Mouse (Mus musculus) lung, postnatal 36 days (tissue): ENCODE data around the gene Tmem121.
"Not testable (repeated sequence)": the region's sequence is repeated elsewhere in the genome, so short reads cannot be mapped to it uniquely, and the experiment has no call there.

Experiments
- DNase-seq: peaks from one replicate; pipeline ENCODE4 v3.0.0; 2022; ENCODE audit warnings: mixed read lengths

The Tmem121 gene

DNA sequence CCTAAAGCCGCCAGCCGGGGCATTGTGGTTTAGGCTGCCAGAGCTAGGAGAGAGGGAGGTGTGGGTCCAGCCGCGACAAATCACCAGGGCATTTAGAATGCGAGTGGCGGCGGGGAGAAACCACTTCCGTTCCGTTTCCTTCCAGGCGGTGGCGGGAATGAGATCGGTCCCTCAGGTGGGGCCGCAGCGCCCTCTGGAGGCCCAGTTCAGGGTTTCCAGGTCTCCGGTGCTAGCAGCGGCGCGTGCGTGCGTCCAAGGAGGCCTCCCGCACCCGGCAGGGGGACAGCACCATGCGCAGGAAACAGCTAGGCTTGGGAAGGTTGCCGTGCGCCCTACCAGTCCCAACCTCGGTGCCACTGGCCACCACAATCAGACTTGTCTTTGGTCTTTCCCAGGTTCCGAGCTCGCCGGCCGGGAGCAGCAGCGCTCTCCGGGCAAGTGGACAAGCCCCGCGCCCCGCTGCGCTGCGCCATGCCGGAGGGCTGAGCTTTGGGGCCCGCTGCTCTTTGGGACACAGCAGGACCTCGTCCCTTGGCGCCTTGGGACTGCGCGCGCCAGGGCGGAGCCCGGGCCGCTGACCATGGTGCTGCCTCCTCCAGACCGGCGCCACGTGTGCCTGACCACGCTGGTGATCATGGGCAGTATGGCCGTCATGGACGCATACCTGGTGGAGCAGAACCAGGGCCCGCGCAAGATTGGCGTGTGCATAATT lies 2.0 kb downstream of the Tmem121 start:
- peak; percentile 82 for DNase-seq

DNA sequence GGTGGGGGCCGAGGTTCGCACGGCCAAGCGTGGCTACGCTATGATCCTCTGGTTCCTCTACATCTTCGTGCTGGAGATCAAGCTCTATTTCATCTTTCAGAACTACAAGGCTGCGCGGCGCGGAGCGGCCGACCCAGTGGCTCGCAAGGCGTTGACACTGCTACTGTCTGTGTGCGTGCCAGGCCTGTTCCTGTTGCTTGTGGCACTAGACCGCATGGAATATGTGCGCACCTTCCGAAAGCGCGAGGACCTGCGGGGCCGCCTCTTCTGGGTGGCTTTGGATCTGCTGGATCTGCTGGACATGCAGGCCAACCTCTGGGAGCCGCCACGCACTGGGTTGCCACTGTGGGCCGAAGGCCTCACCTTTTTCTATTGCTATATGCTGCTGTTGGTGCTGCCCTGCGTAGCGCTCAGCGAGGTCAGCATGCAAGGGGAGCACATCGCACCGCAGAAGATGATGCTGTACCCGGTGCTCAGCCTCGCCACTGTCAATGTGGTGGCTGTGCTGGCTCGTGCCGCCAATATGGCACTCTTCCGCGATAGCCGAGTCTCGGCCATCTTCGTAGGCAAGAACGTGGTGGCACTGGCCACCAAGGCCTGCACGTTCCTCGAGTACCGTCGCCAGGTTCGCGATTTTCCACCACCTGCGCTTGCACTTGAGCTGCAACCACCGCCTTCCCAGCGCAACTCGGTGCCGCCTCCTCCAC lies 2.8 kb downstream of the Tmem121 start:
- DNase-seq, result no peak

DNA sequence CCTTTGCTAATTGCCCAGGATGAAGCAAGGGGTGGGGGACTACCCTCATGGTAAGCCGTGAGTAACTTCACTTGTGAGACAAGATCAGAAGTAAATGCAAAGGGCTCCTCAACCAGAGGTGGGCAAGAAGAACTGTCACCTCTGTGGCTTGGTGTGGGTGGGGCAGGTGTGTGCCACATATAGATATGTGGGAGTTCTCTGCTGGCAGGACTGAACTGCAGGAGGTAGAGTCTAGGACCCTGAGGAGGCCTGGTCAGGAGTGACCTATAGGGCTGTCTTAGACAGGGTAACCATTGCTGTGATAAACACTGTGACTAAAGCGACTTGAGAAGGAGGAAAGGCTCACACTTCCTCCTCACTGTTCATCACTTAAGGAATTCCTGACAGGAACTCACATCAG lies 7.7 kb downstream of the Tmem121 start:
- DNase-seq, result no peak

DNA sequence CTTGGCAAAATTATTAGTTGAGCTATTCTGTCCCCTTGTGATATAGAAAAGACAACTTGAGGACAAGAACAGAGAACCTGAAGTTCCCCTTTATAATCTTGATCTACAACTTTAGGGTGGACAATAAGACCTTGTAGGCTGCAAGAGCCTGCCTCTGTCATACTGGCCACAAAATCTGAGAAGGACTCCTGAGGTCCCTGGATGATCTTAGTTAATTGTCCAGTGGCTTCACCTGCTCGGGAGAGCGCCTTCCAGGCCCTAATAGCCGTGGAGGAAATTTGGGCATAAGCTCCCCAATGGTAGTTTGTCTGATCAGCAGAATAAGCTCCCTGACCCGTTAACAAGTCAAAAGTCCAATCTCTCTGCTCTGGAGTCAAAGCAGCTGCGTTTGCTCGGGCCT lies 13.4 kb downstream of the Tmem121 start:
- not testable (repeated sequence) for DNase-seq

DNA sequence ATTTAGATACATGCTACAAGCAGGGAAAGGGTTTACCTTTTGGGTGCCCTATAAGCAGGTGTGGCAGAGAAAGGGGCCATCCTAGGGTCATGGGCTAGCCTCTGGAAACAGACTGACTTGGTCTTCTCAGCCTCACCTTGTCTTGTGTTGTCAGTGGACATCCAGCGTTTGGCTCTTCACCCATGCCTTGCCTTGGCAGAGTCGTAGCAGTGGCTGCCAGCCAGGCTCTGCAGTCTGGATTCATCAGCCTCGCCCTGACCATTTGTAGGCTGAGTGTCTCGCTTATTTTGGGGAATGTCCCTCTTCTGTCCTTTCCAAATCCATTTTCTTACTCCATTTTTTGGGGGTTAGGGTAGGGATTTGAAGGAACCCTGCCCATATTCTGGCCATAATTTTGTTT lies 15.6 kb downstream of the Tmem121 start:
- DNase-seq, result no peak

DNA sequence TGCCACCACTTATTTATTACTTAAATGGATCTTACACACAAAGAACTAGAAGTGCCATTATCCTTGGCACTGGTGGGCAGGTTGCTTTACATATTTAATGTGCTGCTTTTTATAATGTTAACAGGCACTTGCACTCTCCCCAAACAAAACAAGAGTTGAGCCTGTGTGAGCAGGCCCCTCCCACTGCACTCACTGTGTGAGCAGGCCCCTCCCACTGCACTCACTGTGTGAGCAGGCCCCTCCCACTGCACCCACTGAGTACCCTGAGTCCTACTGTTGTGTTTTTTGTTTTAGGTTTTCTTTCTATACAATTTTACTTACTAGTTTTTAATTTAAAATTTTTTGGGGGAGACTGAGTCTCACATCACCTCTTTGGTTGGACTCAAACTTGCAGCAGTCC lies 16.3 kb downstream of the Tmem121 start:
- DNase-seq, result no peak

DNA sequence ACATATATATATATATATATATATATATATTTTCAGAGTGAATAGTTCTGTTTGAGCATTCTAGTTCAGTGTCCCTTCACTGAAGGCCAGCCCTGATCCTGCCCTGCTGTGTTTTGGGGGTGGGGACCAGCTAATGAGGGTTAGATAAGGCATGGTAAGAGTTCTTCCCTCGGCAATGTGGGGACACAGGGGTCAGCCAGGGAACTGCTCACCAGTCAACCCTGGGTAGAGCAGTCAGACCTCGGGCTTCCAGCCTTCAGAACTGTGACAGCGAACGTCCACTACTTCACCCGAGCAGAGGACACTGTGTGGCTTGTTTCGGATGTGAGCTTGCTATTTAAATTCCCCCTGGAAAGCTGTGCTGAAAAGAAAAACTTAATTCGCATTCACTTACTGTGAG lies 17.8 kb downstream of the Tmem121 start:
- DNase-seq, result no peak

DNA sequence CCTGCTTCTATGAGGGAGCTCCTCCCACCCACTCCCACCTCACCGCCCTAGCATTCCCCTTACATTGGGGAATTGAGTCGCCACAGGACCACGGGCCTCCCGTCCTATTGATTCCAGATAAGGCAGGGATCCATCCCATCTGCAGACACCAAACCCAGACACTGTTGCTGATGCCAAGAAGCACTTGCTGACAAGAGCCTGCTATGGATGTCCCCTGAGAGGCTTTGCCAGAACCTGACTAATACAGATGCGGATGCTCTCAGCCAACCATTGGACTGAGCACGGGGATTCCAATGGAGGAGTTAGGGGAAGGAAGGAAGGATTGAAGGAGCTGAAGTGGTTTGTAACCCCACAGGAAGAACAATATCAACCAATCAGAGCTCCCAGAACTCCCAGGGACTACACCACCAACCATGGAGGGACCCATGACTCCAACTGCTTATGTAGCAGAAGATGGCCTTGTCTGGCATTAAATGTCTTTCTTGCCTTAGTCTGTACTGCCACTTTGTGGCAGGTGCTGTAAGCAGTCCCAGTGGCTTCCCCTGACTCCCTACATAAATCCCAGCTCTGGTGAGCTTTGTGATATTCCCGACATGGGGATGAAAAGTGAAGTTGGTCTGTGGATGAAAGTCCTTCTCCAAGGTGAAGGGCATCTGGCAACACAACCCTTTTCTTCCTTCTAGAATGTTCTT lies 19.7 kb downstream of the Tmem121 start:
- no peak for DNase-seq

DNA sequence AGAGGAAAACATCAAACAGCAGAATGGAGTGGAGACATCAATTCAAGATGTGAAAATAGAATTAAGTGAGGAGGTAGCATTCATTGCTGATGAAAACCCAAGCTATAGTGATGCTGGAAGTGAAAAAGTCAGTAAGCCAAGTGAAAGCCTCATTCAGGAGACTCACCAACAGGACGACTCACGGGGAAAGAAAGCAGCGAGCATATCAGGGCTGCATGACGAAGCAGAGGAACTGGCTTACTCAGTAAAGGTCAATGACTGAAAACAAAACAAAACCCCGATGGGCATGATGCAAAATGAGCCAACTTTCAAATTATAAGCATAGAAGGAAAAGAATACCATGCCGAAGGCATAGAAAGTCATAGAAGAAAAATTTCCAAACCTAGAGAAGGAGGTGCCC lies 22.0 kb downstream of the Tmem121 start:
- DNase-seq, result no peak

DNA sequence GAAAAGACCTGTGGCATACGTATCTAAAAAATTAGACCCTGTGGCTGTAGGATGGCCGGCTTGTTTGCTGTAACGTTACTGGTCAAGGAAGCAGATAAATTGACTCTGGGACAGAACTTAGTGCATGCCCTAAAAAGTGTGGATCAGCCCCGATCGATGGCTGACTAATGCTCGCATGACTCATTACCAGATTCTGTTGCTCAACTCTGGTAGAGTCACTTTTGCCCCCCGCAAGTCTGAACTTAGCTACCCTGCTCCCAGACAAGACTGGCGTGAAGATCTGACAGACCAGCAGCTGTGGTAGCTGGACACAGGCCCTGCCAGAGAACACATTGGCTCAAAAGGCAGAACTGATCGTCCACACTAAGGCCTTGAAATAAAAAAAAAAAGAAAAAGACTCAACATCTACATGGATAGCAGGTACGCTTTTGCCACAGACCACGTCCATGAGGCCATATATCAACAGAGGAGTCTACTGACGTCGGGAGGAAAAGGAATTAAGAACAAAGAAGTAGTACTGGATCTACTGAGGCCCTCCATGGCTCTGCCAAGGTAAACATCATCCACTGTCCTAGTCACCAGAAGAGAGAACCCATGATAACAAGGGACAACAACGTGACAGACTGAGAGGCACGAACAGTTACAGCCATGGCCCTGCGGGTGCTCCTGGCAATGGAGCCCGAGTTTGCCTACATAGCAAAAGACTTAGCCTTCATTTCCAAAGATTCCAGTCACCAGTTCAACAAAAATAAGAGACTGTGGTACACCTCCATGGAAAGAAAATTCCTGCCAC lies 25.1 kb downstream of the Tmem121 start:
- no peak for DNase-seq

DNA sequence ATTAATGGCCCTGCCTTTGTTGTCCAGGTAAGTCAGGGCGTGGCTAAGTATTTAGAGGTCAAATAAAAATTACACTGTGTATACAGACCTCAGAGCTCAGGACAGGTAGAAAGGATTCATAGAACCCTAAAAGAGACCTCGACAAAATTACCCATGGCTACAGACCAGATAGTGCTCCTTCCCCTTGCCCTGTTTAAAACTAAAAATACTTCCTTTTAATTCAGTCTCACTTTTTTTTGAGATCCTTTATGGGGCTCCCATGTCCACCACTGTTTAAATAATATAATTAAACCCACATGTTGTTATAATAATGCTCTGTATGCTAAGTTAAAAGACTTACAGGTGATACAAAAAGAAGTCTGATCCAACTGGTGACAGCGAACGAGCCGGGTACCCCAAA lies 26.0 kb downstream of the Tmem121 start:
- DNase-seq, result no peak

DNA sequence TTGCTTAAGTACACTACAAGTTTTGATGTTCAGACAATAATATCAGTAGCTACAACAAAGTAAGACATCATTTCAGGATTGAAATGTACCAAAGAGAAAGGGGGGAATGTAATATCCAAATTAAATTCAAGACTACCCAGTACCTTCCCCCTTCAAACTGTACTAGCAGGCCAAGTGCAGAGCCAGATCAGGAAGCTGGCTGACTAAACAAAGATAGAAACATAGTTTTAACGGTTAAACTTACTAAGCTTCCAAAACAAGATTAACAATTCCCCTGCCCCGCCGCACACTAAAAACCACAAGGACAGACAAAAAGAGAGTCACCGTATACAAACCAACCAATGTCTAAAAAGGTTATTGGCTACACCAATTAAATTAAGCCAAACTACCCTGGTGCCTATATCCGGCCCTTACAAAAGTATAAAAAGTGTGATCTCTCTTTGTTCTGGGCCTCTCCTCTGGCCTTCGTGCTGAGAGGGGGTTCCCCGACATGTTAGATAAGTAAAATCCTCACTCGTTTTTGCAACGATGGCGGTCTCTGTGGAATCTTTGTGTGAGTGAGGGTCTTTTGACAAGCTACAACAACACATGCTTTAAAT lies 26.7 kb downstream of the Tmem121 start:
- no peak for DNase-seq

DNA sequence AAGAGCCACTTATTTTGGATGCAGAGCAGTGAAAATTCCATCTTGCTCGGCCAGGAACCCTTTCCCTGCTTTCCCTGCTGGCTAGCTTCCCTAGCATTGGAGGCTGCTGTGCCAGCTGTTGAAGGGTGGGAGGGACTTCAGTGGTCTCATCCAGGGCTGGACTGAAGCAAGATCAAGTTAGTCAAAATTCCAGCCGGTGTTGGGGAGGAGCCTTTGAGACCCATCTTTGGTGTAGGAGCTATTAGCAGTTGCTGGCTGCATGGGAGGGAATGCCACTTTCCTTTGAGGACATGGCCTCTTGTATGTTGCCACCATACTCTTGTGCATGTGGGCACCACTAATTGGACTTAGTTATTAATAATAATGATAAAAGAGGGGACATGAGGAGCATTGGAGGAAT lies 27.5 kb downstream of the Tmem121 start:
- DNase-seq, result no peak

DNA sequence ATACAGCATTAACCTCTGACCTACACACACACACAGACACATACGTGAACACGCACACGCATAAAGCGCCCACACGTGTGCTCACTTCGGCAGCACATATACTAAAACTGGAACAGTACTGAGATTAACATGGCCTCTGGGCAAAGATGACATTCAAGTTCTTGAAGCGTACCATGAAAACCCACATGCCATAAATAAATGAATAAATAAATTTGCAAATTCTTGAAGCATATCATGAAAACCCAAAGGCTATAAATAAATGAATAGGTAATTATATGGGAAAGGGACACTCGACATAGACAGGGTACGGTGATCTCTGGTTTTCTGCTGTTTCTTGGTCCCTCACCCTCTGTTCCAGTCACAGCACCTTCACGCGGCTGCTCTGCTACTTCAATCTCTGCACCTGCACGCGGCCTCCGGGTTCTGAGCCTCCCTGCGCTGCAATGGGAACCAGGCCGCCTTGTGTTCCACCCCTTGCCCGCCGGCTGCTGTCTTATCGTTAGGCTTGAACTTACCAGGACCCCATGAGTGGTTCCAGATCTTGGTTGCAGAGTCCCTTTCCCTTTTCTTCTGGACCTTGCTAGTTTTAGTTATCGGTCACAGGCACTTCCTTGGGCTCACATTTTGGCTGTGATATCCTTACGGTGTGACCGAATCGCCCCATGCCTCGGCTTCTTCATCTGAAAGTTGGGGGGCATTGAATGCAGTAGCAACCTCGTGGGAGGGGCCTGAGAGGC lies 28.5 kb downstream of the Tmem121 start:
- no peak for DNase-seq

DNA sequence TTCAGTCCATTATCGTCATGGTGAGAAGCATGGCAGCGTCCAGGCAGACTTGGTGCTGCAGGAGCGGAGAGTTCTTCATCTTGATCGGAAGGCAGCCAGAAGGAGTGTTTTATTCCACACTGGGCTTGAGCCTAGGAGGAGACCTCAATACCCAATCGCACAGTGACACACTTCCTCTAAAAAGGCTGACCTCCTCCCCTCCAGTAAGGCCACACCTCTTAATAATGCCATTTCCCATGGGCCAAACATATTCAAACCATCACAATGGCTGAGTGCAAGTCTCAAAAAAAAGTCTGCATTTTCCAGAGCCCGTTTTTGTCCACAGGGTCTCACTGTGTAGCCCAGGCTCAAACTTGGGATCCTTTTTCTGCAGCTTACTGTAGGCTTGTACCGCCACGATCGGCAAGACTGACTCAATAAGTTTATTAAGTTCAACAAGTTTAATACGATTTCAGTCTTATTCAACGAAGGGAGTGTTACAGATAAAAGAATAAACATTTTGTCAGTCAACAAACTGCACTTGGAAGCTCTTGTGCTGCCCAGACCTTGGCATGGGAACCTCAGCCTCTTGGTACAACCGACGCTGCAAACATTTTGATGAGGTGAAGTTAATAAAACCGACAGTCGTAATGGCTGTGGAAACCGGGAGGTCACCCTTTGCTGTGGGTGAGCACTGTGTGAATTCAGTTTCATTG lies 29.4 kb downstream of the Tmem121 start:
- no peak for DNase-seq

DNA sequence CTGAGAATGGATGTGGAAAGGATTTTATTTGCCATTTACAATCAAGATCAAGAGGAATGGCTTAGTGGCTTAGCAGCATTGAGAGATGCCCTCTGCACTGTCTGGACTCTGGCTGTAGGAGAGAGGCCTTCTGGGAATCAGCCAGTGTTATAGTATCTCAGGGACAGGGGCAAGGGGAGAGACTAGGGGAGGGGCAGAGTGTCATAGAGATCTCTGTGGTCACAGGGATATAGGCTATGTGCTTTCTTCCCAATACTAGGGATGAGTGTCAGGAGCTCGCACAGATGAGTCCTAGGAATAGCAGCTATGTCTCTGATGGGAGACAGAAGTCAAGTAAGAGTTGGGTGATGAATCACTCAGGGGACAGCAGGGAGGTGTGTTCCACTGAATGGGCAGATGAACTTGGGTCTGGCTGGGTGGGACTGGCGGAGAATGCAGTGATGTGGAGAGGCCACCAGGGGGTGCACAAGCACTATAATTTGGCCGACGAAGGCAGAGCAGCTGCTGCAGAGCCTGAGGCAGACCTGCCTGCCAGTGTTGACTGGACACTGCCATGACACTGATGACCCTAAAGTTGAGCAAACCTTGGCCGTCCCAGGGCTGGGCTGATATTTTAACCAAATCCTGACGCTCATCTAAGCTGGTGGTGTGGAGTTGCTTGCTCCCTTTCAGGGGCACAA lies 30.1 kb downstream of the Tmem121 start:
- peak; percentile 66 for DNase-seq

DNA sequence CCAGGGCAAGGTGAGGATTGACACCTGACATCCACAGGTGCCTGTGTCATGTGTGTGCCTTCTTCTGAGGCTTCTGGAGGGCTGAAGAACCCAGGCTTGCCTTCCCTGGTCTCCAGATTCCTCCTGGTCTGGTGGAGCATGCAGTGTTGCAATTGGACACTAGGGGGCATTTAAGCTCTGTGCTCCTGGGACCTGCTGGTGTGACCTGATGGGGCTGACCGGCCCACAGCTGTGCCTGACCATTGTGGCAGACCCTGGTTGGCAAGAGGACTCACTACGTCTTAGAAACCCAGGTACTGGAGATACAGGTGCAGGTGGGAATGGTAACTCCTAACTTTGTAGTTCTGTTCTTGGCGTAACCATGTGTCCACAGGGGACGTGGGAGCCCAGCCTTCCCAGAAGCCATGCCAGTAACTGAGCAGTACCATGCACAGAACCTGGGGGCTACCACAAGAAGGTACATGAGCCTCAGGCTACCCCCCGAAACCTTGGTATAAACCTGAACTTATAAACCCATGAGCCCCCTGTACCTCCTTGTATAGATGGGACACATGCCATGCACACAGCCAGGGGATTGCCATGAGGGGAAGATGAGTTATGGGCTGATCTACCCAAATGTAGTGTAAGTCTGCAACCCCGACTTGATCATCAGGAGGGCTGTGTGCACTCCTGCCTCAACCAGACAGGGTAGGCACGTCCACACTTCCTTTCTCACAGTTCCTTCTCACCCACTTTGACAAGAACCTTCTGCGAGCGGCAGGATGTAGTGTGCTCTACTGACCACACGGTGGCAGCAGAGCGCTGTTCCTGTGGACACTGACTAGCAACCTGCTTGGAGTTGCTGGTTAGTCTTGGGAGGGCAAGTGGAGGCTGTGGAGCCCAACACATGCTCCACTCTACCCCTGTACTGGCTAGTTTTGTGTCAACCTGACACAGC lies 31.8 kb downstream of the Tmem121 start:
- peak; percentile 82 for DNase-seq

DNA sequence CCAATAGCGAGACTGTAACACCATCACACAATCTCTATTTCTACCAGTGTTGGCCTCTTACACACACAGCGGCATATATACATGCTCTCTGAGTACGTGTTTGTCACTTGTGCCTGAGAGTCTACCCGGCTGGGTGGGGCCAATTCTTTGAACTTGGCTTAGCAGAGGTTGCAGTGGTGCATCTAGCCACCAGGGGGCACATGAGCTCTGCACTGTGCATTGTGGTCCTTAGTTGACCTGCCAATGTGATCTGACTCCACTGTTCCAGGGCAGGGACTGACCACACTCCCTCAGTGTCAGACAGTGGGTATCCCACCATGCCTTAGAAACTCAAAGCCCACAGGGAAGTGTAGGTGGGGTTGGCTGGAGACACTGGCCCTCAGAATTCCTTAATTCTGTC lies 34.1 kb downstream of the Tmem121 start:
- peak; percentile 74 for DNase-seq

DNA sequence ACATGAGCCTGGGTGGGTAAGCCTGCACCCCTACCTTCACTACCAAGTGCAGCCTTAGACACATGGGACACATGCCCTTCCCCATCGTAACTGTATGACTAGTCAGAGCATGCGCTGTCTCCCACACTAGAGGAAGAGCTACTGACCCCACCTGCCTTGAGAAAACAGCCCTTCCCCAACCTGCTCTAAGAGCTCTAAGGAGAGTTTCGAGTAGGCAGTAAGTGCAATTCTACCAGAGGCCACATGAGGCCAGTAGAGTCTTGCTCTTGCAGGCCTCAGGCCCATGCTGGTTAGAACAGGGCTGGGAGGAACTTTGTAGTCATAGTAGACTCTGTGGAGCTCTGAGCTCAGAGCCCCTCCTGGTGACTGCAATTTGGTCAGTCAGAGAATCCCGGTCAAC lies 34.7 kb downstream of the Tmem121 start:
- DNase-seq, result peak; percentile 81

DNA sequence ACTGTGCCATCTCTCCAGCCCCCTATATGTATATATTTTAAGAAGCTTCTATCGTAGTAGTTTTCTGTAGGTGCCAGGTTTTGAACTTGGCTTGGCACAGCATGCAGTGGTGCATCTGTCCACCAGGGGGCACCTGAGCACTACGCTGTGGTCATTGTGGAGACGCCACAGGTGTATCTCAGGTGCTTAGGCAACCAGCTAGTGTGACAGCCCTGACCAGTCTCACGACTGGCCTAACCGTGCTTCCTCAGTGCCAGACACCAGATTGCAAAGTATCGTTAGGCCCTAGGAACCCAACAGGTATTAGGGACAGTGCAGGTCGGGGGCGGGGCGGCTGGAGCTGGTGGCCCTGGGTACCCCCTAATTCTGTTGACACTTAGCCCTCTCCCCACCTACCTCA lies 35.6 kb downstream of the Tmem121 start:
- DNase-seq, result peak; percentile 64
